Mouse (Mus musculus) small intestine, adult 2 months (tissue): ENCODE data around the gene Ino80e. TPM values are rescaled to one million over a fixed set of nuclear protein-coding genes. Genes with fewer than 3 reads are reported as not detected.

Experiments
- H3K27ac ChIP-seq: fragments of 200-500 bp; 2 replicates; pipeline ENCODE4 v1.5.1; 2012; ENCODE audit warnings: low read depth, low read length, control low read depth, inconsistent platforms; ENCODE audit not compliant: insufficient read depth
- H3K27me3 ChIP-seq: fragments of 200-500 bp; 2 replicates; pipeline ENCODE4 v1.6.1; 2012; ENCODE audit warnings: mild to moderate bottlenecking, moderate library complexity, low read length, inconsistent platforms; ENCODE audit not compliant: control insufficient read depth, insufficient read depth
- H3K36me3 ChIP-seq: fragments of 200-500 bp; 2 replicates; pipeline ENCODE4 v1.6.1; 2012; ENCODE audit warnings: mild to moderate bottlenecking, low read length, control low read depth, inconsistent platforms; ENCODE audit not compliant: control insufficient read depth, insufficient read depth
- H3K4me1 ChIP-seq: fragments of 200-500 bp; 2 replicates; pipeline ENCODE4 v1.6.1; 2012; ENCODE audit warnings: low read length, inconsistent platforms, mixed read lengths; ENCODE audit not compliant: control insufficient read depth, insufficient read depth, insufficient read length
- H3K4me3 ChIP-seq: fragments of 200-500 bp; 2 replicates; pipeline ENCODE4 v1.5.1; 2012; ENCODE audit warnings: low read depth, mild to moderate bottlenecking, control low read depth, inconsistent platforms, low read length, moderate library complexity
- CTCF ChIP-seq: fragments of 200-500 bp; IDR thresholded peaks from 2 replicates; pipeline ENCODE4 v1.5.1; 2012; ENCODE audit warnings: low read depth, mild to moderate bottlenecking, control low read depth, inconsistent platforms, low read length, moderate library complexity, mixed read lengths; ENCODE audit not compliant: insufficient replicate concordance, insufficient read length; ENCODE audit errors: extremely low read depth
- POLR2A ChIP-seq: fragments of 200-500 bp; IDR thresholded peaks from 2 replicates; pipeline ENCODE4 v1.6.1; 2012; ENCODE audit warnings: low read depth, mild to moderate bottlenecking, control low read depth, inconsistent platforms, low read length, moderate library complexity
- WGBS: fragments of 180-500 bp; shearing (Covaris S2); methylation state at CpG from one replicate; pipeline ENCODE4 v1.1.7; 2018; 5-methylcytosine and 5-hydroxymethylcytosine counted together
- polyA plus RNA-seq: library from polyadenylated mRNA; depleted of rRNA; stranded (reverse); fragments of >200 nt; gene quantifications from 2 replicates; pipeline ENCODE4 v1.2.3, GENCODE M21; 2012

The Ino80e gene
- polyA plus RNA-seq, 1 experiment = 42.8 TPM

- H3K36me3 ChIP-seq = peaks cover 15% of the 10 kb centered on the region
- H3K4me3 ChIP-seq = no peak overlapping the region
- TF ChIP-seq POLR2A (no peak), CTCF (no peak)
- no peaks in the 10 kb centered on the region for H3K27me3 ChIP-seq
- 88% methylated on average over 5 of the region's 5 CpGs for WGBS
- H3K4me1 ChIP-seq = peaks cover 5% of the 10 kb centered on the region
- no peak overlapping the region for H3K27ac ChIP-seq
Observed at GRCm38 (mm10) chr7:126887281-126887680, 25.1 kb upstream of the Ino80e start.

- peak; percentile 76; the same call in 1 of the 2 replicates for TF ChIP-seq POLR2A
- no peak for TF ChIP-seq CTCF
- Histone ChIP-seq H3K4me3 (peak within 1 kb of the TSS; percentile 87), H3K36me3 (peaks cover 16% of the 10 kb centered on the region), H3K4me1 (peaks cover 7% of the 10 kb centered on the region), H3K27ac (peak within 1 kb of the TSS; percentile 79), H3K27me3 (no peaks in the 10 kb centered on the region)
- WGBS = under 1% methylated on average over 56 of the region's 56 CpGs
Observed at GRCm38 (mm10) chr7:126884286-126885164, 22.3 kb upstream of the Ino80e start, which contains the start of gene Taok2. TSS of gene Taok2 (minus strand) at chr7:126884703.

GRCm38 (mm10) chr7:126883731-126884181, 21.6 kb upstream of the Ino80e start:
- H3K4me3 ChIP-seq = peak overlapping the region; percentile 87
- peaks cover 7% of the 10 kb centered on the region for H3K4me1 ChIP-seq
- TF ChIP-seq CTCF = no peak
- no peak for TF ChIP-seq POLR2A
- H3K27me3 ChIP-seq = no peaks in the 10 kb centered on the region
- H3K36me3 ChIP-seq = peaks cover 23% of the 10 kb centered on the region
- H3K27ac ChIP-seq = peak overlapping the region; percentile 35; the same call in 1 of the 2 replicates
- 1% methylated on average over 15 of the region's 15 CpGs for WGBS

GRCm38 (mm10) chr7:126881040-126881439, 18.9 kb upstream of the Ino80e start:
- H3K4me1 ChIP-seq = peaks cover 7% of the 10 kb centered on the region
- no peak for TF ChIP-seq CTCF
- no peak for TF ChIP-seq POLR2A
- no peak overlapping the region for H3K4me3 ChIP-seq
- 0 out of 2 replicates have a peak overlapping the region, but pooled peaks have one; percentile 6 for H3K27ac ChIP-seq
- 80% methylated on average over 6 of the region's 6 CpGs for WGBS
- H3K27me3 ChIP-seq = no peaks in the 10 kb centered on the region
- peaks cover 42% of the 10 kb centered on the region for H3K36me3 ChIP-seq

GRCm38 (mm10) chr7:126877239-126877638, 15.1 kb upstream of the Ino80e start:
- Histone ChIP-seq H3K36me3 (peaks cover 74% of the 10 kb centered on the region), H3K27me3 (no peaks in the 10 kb centered on the region), H3K4me3 (no peak overlapping the region), H3K27ac (no peak overlapping the region), H3K4me1 (peaks cover 3% of the 10 kb centered on the region; the same call in 1 of the 2 replicates)
- 100% methylated on average over 1 of the region's 1 CpGs for WGBS
- TF ChIP-seq CTCF (no peak), POLR2A (no peak)

GRCm38 (mm10) chr7:126870520-126870891, 8.3 kb upstream of the Ino80e start:
- WGBS = 91% methylated on average over 2 of the region's 2 CpGs
- H3K36me3 ChIP-seq = peaks cover 83% of the 10 kb centered on the region

GRCm38 (mm10) chr7:126869780-126870519, 7.8 kb upstream of the Ino80e start:
- no peak for TF ChIP-seq CTCF
- no peak for TF ChIP-seq POLR2A
- Histone ChIP-seq H3K27me3 (no peaks in the 10 kb centered on the region), H3K27ac (no peak overlapping the region), H3K4me3 (no peak overlapping the region), H3K4me1 (no peaks in the 10 kb centered on the region), H3K36me3 (peaks cover 79% of the 10 kb centered on the region)
- 92% methylated on average over 23 of the region's 23 CpGs for WGBS

More at GRCm38 (mm10) chr7:126870520-126870891, 8.3 kb upstream of the Ino80e start:
- no peak for TF ChIP-seq CTCF
- TF ChIP-seq POLR2A = no peak
- H3K27ac ChIP-seq = no peak overlapping the region
- H3K4me1 ChIP-seq = no peaks in the 10 kb centered on the region
- H3K27me3 ChIP-seq = no peaks in the 10 kb centered on the region
- H3K4me3 ChIP-seq = no peak overlapping the region
